Mouse (Mus musculus) urinary bladder, postnatal 36 days (tissue): Measurements from ENCODE around the gene Etl4.

Experiments
- DNase-seq, 2 experiments: peaks; one replicate each; pipeline ENCODE4 v3.0.0; 2022; ENCODE audit warnings: low spot score in 2 of 2, mixed read lengths in 1 of 2

Gene Etl4

DNA sequence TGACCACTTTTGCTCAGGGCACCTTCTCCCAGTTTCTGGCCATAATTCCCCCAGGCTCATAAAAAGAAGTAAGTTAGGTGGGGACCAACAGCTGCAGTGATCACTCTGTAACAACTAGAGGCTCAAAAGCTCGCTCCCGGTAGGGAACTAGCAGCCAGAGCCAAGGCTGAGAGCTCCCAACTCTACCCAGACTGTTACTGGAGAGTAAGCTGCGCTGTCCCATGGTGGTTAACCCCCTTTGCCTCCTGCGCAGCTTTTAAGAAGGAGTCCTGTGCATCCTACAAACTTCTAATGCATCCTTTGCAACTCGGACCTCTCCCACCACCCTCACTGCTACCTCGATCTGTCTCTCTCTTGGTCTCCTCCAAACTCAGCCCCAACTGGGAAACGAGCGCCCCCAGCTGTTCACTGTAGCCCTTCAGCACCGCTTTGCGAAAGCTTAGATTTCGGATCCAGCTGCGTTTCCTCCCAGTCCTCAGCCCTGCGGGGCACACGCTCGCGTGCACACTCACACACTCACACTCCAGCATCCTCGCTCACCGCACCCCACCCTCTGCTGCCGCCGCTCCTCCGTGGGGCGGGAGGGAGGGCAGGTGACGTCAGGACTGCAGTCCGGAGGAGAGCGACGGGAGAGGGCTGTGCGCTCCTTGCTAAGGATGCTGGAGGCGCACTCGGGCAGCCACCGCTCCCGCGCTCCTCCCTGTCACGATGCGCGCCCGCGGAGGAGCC is at the start of gene Etl4:
TSS of gene Etl4 (plus strand) at position 610 of the 729 bp plus-strand sequence.
- DNase-seq, result no peak

DNA sequence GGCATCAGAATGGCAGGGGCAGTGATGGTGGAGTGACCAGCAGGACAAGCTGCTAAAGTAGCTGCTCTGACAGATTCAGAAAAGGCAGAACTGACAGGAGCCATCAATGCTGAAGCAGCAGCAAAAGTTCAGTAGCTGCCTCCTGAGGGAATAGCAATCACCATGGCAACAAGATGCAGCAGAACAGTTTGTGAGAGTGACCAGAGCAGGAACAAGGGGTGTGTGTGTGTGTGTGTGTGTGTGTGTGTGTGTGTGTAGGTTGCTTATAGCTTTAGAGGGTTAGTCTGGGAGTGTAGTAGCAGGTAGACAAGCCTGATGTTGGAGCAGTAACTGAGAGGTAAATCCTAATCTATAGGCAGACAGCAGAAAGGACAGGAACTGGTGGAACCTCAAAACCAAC is 40.4 kb upstream of the Etl4 start:
- DNase-seq, result no peak

DNA sequence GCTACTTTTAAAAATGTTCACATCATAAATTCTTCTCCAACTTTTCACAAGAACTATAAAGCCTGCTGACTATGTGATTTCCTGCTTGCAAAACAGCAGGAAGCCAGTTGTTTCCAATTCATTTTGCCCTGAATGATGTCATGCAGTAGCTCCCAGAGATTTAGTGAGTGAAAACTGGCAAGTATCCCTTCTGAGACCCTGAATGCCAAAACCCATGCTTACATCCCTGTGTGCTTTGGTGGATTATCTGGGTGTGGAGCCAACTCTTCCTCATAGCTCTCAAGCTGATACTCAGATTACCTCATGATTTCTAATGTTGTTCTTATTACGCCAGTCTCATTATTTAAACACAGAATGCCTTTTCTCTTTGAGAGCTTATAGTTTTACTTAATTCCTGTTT is 37.7 kb upstream of the Etl4 start:
- no peak for DNase-seq

DNA sequence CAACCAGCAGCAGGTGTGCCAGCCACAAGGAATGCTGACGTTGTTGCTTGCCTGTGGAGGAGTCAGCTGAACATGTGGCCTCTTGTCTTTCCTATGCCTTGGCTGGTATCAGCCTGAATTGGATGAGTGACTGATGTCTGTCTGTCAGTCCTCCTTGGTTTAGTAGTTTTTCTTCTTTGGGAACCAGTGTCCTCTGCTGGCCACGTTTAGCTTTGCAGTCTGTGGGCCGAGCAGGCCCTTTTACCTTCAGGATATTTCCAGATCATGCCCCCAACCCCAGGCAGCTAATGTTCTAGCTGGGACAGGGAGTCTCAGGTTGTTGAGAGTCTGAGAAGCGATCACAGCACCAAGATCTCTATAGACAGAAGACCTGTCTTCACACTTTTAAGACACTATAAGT is 18.7 kb upstream of the Etl4 start:
- no peak for DNase-seq

DNA sequence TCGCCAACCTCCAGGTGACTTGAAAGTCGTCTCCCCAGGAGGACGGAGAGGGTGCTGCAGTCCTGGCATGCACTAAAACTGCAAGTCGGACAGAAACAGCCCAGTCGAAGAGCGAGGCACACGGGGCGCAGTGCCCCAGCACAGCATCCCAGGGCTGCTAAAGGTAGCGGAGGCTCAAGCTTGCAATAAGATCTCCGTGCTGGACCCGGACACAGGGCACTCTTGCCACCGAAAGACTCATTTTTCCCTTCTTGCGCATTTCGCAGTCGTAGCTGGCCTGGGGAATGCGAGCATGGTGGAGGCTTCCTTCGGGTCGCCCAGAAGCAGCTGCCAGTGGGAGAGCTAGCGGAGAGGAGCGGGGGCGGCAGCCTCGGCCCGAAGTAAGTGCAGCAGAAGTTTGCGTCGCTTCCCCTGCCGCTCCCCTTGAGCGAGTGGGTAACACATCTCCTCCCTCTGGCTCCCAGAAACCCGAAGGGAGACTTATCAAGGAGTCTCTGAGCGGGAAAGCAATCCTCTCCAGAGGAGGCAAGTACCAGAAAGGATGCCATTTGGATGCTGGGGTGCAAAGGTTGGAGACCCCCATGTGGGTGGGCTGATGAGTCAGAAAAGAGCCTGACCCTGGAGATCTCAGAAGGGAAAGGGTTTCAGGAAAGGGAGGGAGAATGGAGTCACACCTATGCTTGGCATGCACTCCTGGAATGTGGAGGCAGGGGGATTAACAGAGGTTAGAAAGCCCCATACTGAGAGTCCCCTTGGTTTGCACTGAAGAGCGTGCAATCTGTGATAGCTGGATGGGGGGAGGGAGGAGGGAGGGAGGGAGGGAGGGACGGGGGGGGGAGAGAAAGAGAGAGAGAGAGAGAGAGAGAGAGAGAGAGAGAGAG is 560 bp downstream of the Etl4 start:
- no peak for DNase-seq

DNA sequence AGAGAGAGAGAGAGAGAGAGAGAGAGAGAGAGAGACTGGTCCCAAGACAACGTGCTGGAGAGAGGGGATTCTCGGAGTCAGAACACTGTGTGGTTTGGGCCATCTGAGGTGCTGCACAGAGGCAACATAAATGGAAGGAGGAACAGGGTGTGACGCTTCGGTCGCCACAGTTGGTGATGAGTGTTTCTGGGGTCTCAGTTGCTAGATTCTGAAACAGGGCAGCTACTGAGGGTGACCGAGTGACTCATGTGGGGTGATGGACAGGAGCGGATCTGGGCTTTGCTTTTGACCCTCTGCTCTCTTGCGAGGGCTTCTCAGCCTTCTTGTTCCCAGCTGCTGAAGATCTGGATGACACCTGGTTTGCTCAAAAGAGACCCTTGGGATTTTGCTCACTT is 1.2 kb downstream of the Etl4 start:
- no peak for DNase-seq

DNA sequence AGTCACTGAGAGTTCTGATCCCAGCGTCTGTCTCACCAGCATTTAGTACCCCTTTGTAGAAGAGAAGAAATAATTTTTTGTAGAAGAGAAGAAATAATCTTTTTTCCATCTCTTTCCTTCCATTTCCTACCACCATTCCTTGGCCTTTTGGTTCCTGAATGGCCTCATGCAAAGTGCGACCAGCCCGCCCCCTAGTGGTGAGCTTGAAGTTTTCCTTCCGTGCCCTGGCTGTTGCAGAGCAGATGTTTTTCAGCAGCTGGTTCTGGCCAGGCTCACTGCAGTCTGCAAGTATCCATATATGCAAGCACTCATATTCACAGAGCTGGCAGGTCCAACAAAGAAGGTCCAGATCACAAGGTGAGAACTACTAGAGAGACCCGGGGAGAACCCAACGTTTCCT is 9.6 kb downstream of the Etl4 start:
- DNase-seq, result peak; percentile 5 to 41

DNA sequence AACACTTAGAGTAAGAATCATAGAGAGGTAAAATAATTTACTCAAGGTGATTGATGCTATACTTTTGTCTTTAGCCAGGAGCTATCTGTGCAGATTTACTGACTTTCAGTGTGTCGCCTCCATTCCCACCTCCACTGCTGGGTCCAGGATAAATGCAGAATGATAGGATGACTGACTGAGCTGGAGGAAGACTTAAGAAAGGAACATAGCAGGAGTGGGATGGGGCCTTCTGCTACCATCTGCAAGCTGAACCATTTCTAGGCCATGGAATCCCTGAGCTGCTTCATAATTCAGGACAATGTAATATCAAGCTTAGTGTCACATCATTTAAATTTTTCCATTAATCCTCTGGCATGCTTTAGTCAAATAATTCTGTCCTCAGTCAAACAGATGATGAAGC is 20.4 kb downstream of the Etl4 start:
- DNase-seq, result no peak

DNA sequence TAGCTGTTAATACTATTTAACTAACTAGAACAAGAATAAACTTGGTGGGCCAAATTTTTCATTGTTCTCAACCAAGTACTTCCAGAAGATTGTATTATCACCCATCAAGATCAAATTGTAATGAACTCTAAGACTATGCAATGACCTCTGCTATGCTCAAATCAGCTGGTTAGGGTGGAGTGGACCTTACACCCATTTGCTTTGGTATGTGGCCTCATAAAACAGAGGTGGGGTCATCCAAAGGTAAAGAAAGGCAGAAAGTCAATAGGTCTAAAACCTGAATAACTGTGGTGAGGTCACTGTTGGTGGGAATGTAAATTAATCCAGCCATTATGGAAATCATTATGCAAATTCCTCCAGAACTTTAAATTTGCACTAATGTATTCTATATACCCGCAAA is 24.3 kb downstream of the Etl4 start:
- DNase-seq, result no peak

DNA sequence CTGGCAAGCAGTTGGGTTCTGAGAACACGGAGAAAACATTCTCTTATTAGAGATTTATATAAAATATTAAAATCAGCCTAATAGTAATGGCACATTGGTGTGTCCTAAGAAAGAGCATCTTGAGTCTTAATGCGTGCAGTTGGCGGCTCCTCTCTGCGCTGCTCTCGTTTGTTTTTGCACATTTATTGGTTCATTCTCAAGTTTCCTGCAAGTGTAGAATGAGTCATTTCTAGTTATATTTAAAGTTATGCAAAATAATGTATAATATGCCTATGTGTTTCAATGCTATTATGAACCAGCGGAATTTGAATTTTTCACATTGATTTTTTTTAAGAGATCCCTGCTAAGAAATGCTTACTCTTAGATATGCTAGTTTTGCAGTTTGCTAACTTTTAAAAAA is 35.6 kb downstream of the Etl4 start:
- DNase-seq, result no peak

DNA sequence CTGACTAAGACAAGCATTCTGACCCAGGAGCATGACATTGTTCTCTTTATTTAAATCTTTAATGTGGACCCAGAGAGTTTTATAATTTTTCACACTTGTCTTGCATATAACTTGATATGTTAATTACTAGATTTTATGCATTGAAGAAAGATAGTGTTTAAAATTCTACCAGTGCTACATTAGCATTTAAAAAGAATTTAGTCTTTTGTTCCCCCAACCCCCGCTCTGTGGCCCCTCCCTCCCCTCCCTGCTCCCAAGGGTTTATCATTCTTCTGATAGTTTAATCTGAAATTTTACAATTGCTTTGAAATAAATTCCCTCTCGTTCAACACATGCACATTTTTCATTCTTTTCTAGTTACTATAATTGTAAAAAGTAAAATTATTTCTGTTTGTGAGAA is 43.4 kb downstream of the Etl4 start:
- DNase-seq, result no peak

DNA sequence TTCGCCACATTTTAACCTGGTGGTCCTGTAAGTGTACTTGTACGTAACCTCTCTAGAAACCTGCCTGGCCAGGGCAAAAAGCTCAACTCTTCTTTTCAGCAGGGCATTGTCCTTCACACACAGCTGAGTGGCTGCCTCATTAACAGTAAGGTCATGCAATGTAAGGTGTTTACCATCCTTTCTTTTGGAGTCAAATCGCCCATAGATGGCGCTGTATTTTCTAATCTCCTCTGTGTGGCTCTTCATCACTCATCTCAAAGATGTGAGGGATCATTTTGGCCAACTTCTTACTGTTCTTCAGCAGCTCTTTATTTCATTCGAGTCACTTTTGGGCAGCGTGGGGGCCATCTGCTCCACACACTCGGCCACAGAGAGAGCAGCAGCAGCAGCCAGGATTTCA is 56.9 kb downstream of the Etl4 start:
- no peak for DNase-seq

DNA sequence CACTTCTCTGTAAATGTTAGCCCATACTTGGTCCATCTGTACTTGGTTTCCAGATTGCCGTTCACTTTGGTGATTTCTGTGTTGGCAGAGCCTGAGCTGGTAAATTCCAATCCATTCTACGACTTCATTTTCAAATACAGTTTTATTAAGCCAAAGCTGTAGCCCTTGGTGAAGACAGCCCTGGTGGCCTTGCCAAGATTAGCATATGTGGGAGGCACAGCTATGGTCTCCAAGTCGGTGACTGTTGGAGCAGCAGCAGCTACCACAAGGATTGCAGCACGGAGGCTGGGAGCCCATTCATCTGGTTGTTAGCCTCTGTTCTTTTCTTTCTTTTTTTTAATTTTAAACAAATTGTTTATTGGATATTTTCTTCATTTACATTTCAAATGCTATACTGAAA is 128.1 kb downstream of the Etl4 start:
- DNase-seq, result no peak

DNA sequence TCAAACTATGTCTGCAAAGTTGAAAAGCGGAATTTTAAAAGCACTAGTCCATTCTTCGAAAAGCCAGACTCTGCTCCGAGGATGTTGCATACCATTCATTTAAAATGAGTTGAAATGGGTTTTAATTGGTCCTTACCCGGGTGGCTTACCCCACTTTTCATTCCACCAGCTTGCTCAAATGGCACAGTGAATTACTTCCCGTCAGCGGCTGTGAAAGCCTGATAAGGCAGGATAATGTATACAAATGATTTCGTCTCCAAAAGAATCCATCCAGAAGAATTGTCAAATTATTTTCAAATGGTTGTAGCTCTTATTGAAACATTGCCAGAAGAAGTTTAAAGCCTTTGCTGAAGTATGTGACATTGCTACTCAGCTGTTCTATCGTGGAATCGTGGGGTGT is 162.8 kb downstream of the Etl4 start:
- DNase-seq, result no peak

DNA sequence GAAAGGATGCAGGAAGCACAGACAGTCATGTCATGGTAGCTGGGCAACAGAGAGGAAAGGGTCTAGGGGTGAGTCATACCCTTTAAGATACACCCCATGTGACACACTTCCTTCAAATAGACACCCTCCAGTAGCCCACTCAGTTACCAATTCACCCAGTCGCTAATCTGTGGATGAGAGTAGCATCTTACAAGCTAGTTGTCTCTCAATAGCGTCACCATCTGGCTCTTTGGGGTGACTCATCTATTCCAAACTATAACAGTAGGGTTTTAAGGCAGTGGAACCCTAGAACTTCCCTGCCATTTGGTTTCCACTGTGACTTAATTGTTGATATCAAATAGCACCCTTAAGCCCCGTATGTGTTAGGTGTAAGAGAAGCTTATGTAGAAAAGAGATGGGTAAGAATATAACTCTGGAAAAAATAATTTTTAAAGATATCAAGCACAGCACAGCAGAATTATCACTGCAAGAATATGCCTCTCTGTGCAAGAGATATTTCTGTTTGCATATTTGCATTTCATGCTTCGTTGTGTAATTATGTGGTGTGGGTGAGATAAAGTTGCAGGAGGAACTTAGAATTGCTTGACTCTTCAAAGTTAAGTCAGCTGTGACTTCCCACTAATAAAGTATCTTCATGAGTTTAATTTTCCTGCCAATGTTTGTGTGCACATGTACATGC is 166.7 kb downstream of the Etl4 start:
- DNase-seq, result no peak

DNA sequence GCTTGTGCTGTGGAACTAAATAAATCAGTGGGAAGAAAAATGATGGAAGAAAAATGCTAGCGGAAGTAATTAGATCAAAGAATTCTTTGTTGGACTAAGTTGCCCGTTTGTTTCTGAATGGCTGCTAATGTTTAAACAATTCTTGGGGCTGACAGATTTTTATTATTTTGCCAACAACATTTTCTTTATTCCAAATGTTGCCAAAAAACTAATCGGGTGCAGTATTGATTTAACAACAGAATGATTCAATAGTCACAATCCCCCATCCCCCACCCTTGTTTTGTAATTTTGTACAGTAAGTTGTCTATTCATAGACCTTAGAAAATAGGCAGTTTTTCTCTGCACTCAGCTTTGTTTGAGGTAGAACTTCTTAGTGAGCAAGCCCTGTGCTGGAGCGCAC is 175.2 kb downstream of the Etl4 start:
- no peak for DNase-seq

DNA sequence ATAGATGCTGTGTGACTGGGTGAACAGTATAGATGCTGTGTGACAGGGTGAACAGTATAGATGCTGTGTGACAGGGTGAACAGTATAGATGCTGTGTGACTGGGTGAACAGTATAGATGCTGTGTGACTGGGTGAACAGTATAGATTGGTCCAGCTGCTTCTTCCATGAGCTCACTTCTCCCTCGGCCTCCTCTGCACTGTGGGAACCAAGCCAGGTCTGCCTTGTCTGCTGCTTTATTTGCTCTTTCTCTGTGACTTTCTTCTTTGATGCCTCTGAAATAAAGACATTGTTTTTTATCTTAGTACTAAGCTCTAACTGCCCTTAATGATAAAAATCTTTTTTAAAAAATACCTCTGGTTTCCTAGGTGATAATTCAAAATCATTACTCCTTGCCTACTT is 195.9 kb downstream of the Etl4 start:
- no peak for DNase-seq

DNA sequence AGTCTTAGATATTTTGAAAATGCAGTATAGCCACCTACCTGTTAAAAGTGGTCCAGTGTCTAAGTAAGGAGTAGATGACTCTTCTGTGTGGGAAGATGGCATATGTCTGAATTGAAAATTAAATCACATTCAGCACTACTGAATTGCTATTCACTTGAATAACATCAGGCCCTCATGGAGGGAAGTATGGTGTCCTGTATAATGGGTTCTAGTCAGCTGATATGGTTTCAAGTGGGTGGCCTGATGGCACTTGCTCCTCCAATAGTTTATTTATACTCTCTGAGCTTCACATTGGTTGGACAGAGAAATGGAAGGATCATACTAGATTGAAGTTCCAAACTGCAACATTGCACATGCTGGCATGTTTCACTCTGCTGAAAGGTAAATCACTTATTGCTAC is 202.1 kb downstream of the Etl4 start:
- no peak for DNase-seq

DNA sequence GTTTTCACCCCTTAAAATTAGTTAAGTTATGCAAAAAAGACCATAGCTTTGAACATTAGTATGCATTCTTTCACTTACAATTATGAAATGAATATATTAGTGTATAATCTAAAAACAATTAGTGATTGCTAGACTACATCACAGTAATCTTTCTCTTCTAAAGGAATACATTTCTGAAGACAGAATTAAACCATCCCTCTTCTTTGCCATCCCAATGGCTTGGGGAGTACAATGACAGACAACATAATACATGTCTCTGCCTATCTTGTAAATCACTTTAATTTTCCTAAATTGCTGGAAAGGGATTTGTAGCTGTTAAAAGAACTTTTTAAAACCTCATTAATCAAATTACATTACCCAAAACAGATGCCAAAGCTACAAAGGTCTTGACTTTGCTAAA is 216.3 kb downstream of the Etl4 start:
- DNase-seq, result no peak

DNA sequence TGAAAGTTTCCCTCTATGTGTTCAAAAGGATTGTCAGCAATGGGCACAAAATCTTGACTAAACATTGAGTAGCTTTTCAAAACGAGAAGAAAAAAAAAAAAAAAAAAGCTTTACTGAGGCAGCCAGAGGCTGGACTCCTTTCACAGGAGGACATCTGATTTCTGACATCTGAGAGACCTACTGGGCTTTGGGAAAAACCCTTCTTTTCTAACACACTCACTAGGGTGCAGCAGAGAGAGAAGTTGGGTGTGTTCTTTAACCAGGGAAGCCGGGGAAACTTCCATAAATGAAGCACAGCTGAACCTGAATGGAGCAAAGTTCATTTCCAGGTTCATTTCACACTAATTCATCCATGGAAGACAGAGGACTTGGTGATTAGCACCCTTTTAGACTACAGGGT is 222.2 kb downstream of the Etl4 start:
- no peak for DNase-seq

DNA sequence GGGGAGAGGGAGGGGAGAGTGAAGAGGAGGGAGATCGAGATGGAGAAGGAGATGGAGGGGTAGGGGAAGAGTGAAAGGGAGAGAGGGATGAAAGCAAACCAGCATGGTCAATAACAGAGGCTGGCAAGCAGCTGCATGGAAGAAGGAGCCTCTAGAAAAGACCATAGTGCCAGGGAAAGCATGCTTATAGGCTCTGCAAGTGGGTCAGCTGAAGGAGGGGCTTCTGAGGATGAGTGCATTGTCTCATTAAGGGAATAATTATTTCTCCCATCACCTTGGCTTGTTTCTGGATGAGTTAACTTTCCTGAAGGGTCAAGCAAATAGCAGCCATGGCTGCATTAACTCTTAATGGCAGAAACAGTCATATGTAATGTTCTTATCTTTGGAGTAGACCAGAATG is 228.8 kb downstream of the Etl4 start:
- DNase-seq, result no peak

DNA sequence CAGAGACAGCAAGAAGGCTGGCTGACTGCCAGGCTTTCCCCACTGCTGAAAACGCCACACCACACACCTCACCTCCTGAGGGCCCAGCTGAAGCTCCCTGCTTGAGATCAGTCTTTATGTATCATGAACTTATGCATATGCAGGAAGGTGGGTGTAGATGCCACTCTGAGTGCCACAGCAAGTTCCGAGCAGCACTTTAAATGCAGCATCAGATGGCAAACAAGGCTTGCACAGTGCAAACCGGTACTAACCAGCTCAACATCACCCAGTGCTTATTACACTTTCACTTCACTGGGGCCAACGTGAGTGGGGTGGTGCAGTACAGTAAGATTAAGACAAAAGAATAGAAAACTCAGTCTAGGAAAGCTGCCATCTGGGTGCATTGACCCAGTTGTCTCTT is 235.8 kb downstream of the Etl4 start:
- no peak for DNase-seq

DNA sequence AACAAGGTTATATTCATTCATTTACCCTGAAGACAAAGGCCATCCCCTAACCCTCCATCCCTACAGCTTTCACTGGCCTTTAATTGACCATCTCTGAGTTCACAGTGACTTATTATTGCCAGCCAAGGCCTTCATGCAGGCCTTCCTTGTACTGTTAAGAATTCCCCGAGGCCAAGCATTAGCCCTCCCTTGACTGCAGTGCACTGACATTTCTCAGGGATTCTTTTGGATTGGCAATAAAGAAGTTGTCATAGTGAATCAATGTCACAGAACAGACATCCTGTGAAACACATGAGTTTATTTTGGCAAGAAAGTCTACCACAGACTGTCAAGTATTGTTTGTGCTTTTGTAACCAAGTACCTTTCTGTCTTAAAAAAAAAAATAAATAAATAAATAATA is 257.5 kb downstream of the Etl4 start:
- DNase-seq, result no peak
